Mouse (Mus musculus) liver, embryonic 14.5 days (tissue): ENCODE data around the gene Gm28038.

Source experiments
- CTCF ChIP-seq: IDR thresholded peaks from 2 replicates; pipeline ENCODE4 v1.5.1; 2016; ENCODE audit warnings: antibody characterized with exemption, low read depth, control low read depth
- EP300 ChIP-seq: IDR thresholded peaks from 2 replicates; pipeline ENCODE4 v1.6.1; 2016; ENCODE audit warnings: antibody characterized with exemption, low read depth

DNA sequence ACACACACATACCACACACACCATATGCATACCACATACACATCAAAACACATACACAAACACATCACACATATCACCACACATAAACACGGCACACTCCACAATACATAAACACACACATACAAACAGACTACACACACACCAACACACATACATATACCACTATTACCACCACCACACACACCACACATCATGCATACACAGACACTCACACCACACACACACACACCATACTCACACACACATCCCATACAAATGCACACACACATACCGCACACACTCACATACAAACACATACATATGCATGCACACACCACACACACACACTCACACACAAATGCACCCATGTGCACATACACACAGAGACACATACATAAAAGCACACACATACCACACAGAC is 13.4 kb upstream of the Gm28038 start:
- TF ChIP-seq EP300, result no peak
- no peak for TF ChIP-seq CTCF
